Mouse (Mus musculus) frontal cortex, postnatal 36 days (tissue): ENCODE measurements around the gene Pdx1.

Experiments
- DNase-seq, 2 experiments: peaks; one replicate each; pipeline ENCODE4 v3.0.0; 2022; ENCODE audit warnings: low spot score in 2 of 2

The Pdx1 gene

DNA sequence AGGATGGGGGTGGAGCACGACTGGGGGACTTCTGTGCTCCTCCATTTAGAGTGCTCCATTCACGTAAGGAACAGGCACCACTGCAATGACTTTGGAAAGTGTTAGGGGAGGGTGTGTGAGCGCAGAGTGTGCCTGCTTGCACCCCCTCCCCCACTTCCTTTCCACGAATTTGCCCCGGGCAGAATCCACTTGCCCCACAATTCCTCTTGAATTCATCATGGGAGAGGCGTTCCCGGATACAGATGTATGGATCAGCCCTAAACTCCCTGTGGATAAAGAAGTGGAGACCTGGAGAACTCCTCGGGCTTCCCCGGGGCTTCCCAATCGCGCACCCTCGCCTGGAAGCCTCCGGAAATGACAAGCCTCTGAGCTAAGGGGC lies 7.8 kb downstream of the Pdx1 start:
- no peak for DNase-seq

DNA sequence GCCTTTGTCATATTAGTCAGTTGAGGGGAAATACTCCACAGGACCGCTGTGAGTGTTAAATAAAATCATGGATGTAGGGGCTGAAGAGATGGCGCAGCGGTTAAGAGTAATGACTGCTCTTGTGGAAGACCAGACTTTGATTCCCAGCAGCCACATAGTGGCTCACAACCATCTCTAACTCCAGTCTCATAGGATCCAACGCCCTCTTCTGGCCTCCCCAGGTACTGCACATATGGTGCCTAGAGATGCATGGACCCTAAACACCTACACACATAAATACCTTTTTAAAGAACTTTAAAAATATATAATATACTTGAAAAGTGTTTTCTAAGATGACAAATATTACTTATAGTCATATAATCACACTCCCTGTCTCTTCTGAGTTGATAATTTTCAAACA lies 14.6 kb downstream of the Pdx1 start:
- DNase-seq: no peak

DNA sequence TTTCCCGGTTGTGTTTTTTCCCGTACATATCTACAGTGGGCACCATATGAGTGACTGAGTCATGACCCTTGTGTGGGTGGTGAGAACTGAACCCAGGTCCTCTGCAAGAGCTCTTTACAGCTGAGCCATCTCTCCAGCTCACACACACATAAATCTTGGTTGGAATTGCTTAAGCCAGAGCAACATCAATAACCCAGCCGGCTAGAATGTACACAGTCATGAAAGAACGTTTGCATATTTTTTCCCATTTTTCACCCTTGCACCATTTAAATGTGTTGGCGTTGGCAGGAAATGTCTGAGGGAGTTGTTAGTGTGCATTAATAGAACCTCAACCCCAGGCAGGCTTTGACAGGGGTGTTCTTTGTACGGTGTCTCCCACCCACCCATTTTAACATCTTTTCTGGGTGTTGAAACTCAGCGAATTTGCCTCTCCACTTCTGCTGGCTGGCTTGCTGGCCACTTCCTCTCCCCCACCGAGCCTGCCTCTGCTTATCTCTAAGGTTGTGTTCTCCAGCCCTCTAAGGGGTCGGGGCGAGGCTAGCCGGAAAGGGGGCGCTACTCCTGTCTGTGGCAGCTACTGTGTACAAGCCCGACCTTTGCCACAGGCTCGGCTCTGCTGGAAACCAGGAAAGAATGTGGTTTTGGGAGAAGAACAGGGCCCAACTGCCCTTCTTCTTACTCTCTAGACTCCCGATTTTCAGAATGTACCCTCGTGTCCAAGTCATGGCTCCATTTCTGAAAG lies 22.2 kb downstream of the Pdx1 start:
- DNase-seq: no peak

DNA sequence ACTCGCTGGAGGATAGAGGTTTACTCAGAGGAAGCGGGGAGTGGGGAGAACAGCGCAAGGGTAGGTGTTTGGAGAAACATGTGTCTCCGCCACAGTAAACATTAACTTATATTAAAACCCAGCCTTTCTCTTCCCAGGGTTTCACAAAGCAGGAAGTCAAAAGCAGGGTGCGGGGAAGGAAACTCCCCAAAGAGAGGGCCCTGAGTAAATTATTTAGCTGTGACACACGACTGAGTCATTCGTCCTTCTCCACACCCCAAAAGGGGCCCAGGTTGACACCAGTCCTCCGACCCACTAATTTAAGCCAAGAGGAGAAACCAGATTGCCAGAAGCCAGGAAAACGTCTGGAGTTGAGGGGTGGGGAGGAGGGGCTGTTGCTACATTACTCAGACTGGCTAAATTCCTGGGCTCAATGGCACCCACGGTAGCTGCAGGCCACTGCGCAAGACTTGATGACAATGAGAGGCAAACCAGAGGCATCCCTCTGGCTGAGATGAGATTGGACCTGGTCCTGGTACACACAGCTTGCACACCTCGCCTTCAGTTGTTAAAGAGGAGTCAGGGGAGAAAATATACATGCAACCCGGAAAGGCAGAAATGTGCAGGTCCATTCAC lies 22.9 kb downstream of the Pdx1 start:
- DNase-seq: no peak

DNA sequence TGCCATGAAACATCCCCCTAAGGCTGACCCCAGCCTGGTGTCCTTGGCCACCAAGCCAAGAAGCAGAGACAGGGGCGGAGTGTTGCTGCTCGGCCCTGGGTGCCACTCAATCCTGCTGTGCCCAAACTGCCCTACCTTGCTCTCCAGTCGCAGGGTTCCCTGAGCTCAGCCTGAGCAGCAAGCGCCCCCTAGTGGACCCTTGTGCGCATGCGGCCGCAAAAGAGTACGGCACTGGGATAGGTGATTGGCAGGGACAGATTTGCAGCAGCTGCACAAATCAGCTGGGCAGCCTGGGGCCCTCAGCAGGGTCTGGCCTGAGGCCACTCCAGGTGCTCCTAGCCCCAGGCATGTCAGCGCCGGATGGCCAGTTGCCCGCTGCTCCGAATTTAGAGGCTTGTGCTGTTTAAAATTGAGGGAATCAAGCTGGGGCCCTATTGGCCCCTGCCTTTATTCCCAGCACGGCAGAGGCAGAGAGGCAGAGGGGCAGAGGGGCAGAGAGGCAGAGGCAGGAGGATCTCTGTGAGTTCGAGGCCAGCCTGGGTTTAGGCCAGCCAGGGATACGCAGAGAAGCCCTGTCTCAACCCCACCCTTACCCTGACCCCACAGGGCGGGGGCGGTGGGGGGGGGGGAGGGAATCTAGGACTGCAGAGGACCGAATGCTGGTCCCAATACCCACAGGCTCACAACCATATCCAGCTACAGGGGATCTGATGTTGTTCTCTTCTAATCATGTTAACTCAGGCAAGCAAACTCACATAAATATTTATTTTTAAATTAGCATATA lies 23.6 kb downstream of the Pdx1 start:
- peak; percentile 51 to 55 for DNase-seq

DNA sequence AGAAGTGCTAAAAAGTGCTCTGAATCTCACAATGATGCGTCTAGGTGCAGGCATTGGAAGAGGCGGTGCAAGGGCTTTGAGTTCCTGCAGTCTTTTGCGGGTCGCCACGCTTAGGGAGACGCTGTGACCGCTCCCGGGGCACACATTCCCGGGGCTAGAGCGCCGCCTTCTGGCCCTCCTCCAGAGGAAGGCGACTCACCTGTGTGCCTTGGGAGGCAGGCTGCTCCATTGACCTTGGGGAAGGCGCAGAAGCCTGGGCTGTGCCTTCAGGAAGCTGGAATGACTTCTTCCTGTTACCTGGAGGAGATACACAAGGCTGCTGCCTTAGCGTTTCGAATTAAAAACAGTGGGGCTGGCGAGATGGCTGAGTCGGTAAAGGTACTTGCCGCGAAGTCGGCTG lies 24.4 kb downstream of the Pdx1 start:
- DNase-seq: no peak

DNA sequence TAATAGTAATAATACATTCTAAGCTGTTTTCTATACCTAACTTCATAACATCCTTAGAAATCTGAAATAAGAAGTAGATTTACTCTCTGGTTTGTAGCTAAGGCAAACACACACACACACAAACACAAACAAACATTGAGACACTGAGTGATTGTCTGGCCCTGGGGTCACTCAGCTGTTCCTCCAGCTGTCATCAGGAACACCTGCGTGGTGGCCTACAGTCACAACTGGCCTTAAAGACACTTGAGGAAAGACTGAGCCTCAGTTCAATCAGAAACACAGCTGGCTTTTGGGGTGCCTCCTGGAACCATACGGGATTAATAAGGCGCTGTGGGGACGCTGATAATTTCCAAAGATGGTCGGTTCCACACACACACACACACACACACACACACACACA lies 27.5 kb downstream of the Pdx1 start:
- DNase-seq: no peak

DNA sequence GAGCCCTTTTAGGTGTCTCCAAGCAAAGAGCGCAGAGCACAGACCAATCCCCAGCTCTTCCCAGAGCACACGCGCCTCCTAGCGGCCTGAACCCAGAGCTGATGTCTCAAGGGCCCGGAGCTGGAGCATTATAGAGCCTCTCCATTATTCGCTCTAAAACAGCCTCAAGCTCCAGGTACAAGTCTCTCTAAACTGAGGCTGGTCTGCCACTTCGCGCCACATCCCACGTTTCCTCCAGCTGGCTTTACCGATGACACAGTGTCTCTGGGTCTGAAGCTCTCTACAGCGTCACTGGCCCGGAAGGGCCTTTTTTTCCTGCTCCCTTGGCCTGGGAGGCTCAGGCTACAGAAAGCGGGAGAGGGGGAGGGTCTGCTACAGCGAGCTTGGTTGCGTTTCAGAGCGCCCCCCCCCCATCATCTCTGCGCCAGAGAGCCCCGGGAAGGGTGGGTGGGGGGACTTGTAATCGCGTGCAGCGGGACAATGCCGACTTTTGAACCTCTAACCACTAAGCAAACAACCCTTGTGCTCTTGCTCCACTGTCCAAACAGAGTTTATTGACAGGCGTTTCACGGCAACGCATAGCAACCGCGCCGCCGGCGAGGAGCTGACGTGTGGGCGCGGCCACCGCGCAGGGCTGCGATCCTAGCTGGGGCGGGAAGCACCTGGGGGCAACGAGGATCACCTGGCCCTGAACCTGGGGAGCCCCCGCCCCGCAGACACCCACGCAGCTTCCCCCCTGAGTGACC lies 29.7 kb downstream of the Pdx1 start:
- DNase-seq: no peak

DNA sequence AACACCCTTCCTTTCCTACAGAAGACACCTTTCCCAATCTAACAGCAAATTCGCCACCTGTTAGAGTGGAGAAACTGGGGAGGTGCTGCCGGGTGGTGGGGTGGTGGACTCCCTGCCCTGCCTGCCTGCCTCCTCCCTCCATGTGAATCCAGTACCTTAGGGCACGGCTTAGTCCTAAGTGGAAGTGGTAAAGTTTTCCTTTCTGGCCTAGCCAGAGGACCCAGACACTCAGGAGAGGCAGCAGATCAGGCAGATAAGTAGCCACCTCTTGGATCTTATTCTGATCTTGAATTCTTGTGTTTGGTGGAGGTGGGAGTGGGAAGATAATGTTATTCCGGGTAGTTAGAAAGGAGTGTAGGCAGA lies 30.2 kb downstream of the Pdx1 start:
- no peak for DNase-seq

DNA sequence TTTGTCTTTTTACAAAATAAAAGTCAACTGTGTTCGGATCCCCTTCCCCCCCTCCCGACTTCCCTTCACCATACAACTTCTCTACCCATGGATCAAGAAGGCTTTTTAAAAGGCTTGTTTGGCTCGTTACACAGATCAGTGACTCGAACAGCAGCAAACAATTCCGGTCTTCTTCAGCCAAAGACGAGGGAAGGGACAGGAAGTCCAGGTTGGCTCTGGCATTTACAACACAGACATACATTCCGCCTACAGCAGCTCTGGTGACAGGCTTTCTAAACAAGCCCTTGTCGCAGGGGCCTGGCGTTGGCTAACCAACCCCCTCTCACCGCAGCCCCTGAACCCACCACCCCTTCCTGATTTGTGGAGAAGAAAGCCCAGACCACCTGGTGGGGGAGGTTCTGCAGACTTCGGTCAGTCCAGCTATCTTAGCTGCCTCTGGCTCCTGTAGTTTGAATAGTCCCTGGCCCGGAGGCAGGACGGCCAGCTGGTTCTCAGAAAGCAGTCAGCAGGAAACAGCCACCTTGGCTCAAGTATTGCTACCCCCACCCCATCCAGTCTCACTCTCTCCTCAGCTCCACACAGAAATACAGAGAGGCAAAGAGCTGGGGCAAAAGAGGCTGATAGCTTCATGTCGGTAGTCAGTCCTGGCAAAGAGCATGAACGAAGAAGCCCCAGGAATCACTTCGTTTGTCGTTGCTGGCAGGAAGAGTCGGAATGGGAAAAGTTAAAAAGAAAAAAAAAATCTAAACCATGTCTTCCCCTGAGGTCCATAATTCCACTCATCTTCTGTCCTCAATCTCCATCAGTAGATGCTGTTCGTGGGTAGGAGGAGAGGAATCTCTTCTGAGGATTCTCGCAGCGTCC lies 31.4 kb downstream of the Pdx1 start:
- no peak for DNase-seq

DNA sequence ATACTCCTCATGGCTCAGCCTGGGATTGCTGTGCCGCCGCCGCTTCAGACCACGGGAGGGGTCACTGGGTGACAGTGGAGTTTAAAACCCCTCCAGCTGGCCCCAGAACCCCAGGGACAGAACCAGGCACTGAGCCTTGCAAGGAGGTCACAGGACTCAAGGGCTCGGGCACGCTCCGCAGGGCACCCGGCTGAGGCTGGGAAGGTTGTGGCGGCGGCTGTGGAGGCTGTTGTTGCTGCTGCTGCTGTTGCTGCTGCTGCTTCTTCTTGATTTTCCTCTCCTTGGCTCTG lies 32.0 kb downstream of the Pdx1 start:
- no peak for DNase-seq

DNA sequence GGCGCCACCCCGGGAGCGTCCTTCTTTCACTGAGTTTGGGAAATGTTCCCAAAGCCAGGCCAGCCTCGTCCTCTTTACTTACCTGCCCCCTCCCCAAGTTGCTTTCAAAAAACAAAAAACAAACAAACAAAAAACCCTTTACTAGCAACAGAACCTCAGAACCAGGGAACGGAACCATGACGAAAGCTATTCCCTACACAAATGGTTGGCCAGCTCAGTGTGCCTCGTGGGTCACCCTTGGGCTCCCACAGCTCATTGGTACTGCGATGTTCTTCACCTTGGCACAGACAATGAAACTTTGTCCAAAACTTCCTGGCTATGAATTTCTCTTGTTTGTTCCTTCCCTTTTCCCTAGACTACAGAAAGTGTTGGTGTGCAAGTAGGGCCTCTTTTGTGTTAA lies 32.4 kb downstream of the Pdx1 start:
- DNase-seq: no peak

DNA sequence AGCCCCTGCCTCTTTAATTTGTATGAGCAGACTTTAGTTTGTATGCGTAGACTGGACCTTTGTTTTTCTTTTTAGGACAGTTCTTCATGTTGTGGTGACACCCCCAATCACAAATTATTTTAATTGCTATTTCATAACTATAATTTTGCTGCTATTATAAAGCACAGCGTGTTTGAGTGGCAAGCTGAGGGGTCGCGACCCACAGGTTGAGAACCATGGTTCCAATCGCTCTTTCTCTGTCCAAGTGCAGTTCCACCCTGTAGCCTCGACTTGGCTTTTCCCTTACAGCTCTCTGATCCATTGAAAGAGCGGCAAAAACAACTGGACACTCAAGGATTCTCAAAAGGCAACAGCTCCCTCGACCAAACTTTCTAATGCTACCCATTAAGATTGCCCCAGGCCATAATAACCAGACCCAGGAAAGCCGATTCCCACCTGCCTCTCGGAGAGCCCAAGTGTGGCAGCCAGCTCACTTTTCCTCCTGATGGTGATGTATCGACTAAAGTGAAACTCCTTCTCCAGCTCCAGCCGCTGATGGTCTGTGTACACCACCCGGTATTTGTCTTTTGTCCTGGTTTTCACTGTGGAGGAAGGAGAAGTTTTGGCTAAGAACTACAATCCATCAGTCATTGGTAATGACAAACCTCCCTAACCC lies 33.1 kb downstream of the Pdx1 start:
- no peak for DNase-seq

DNA sequence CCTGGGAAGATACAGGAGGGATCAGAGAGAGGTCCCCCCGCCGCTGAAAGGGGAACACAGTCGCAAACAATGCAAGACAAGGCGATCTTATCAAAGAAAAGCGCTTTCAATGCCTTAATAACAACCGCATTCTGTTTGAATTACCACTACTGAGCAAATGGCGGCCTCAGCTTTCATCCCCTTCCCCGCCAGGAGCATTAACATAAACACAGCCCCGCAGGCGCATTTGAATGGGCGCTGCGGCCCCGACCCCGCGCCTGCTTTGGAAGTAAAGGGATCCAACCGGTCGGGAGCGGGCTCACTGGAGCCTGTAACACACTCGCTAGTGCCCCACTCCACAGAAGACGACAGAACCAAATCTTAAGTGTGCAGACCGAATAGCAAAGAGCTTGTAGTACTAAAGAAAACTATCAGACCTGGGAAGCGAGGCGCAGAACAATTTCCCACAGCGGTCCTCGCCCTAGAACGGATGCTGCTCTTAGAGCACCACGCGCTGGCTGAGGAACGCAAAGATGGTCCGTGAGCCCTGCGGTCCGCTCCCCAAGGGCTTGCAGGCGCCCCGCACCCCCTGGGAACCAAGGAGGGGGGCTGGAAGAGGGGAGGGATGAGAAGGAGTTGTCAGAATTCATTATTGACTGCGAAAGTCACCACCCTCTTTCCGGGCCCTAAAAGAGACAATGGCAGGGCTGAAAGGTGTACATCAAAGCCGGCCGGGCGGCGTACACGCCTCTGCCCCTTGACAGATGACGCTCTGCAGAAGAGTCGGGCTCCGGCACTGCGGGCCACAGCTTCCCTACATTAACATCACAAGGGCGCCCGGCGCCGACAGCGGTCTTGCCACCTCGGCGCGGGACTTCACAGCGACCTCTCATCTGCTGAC lies 34.8 kb downstream of the Pdx1 start:
- no peak for DNase-seq

DNA sequence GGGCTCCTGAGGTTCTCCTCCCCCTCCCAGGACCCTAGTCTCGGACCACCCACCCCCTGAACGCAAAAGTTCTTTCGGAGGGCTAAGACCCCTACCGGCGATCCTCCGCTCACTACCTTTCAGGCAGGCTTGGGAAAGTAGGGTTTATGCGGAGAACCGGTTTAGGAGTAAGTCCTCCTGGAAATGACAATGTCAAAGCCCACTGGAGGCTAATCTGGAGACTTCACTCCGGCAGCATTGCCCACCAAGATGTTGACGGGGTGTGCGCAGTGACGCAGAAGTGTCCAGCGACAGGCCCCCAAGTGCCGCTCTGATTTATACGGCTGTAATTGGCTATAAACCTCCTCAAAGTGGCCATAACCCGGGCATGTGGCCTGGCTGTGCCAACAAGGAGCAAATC lies 35.4 kb downstream of the Pdx1 start:
- no peak for DNase-seq

DNA sequence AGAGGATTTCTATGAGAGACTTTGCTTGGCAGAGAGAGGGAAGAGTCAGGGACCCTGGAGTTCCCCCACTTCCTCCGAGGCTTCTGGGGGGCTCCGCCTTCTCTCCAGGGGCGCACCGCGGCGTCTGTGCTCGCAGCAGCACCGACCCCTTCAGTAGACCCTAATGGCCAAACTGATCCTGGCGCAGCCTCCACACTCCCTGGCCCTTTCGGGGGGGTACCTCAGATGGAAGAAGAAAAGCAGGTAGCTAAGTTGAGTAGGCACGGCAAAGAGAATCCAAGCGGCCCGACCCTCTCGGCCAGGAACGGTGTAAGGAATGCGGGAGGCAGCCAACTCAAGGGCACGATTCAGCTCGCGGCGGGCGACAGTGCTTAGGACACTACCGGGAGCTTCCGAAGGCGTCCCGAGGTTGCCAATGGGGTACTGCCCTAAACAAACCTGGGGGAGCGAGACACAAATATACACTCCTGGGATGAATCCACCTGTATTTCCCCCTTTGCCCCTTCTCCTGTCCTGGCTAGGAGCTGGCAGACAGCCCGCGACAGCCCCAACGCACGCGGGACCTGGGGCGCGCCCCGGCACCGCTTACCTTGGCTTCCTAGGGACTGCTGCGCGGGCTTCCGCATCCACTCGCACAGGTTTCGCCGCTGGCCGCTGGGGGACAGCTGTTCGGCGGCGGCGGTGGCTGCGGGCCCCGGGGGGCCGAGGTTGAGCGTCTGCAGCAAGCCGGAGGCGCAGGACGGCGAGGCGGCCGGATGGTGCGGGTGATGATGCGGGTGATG lies 36.3 kb downstream of the Pdx1 start:
- DNase-seq: no peak

DNA sequence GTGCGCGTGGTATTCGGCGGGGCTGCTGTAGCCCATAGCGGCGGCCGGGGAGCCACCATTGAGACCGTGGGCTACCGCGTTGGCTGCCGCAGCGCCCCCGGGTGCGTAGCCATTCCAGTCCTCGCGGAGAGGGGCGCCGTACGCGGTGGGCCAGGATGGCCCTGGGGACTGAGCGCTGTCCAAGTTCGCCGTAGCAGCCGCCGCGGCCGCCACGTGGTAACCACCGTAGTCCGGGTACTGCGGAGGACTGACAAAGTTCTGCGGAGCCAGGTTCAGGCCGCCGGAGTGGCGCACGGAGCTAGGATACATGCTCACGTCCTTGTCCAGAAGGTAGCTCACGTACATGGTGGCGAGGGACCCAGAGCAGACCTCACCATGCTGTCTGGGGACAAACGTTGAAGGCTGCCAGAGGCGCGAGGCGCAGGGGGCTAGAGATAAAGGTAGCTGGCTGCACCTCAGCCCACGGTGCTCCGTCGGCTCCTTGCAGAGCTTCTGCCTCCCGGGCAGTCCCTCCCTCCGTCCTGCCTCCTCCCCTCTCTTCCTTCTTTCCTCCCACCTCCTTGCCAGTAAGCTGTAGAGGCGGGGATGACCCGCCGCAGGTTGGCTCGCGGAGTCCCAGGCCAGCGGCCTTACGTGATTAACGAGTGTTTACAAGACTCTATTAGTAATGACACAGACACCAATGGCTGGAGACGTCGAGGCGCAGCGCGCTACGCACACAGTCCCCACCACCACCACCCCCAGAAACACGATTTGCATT lies 37.1 kb downstream of the Pdx1 start, which contains the start of gene Cdx2:
TSS of gene Cdx2 (minus strand) at position 633 of the 760 bp plus-strand sequence.
- DNase-seq: no peak

DNA sequence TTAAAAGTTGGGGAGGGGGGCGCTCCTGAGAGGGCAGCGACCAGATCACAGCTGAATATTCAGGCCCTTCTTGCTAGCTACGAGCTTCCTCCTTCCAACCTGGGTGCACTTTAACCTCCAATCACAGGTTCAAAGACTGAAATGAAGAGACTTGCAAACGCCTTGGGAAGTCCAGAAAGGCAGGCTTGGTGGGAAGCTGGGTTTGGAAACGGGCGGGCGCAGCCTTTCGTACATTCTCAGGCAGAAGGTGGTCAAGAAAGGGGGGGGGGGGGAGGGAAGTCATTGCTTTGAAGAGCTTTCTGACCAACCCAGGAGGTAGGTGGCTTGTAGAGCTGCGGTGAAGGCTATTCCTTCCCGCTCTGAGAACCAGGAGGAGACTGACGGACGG lies 37.6 kb downstream of the Pdx1 start:
- DNase-seq: no peak

DNA sequence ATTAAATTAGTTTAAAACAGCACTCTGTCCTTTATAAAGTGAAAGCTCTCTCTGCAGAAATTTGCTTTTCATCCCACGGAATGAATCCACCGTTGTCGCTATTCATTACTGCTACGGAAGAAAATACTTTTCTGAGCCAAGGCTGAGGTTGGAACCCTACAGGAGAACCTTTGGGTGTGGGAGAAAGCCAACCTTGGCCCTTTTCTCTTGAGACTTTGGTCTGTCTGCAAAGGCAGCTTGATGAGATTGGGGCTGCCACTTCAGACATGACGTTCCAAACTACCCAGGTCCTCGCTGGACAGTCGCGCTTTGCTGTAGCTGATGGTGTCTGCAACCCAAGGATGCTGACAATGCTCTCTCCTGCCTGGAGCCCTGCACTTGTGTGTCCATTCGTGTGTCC lies 38.7 kb downstream of the Pdx1 start:
- no peak for DNase-seq
